Mouse (Mus musculus) left cerebral cortex, adult 9 months (tissue): Measurements from ENCODE around the gene Pip4p1.
"Not testable (repeated sequence)": the region's sequence is repeated elsewhere in the genome, so short reads cannot be mapped to it uniquely, and the experiment has no call there.

Source experiments
- DNase-seq, 2 experiments: peaks; one replicate each; pipeline ENCODE4 v3.0.0; 2022; ENCODE audit warnings: low spot score in 2 of 2

Pip4p1 gene

DNA sequence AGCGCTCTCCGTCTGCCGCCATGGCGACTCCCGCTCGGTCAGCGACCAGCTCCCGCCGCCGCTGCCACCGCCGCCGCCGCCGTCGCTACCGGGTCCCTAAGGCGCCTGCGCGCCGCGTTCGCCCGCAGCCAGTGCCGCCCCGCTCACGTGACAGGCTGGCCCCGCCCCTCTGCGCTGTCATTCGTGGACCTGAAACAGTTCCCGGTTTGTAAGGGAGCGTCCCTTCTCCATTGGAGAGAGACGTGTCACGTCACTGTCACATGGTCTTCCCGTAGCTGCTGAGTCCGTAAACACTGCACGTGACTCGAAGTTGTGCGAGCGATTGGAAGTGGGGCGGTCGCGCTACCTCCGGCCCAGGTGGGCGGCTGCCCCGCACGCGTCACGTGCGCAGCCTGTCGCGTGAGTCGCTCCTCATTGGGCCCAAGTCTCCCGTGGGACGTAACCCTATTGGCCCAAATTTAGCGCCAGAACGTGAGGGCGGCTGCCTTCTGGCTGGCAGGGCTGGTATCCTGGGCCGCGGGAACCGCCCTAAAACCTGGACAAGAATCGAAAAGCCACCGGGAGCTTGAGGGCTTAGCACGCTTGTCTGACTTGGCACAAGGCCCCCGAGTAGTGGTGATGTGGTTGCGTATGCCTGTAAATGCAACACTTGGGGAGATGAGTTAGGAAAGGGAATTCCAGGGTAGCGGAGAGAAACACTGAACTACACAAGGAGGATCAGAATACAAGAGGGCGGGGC is at the start of gene Pip4p1, which contains the start of gene Pnp:
Pip4p1 (minus strand) TSS at position 103 of the 739 bp plus-strand sequence.
Pnp (plus strand) TSS at position 329 of the 739 bp plus-strand sequence.
- peak; percentile 99 to 100 for DNase-seq

DNA sequence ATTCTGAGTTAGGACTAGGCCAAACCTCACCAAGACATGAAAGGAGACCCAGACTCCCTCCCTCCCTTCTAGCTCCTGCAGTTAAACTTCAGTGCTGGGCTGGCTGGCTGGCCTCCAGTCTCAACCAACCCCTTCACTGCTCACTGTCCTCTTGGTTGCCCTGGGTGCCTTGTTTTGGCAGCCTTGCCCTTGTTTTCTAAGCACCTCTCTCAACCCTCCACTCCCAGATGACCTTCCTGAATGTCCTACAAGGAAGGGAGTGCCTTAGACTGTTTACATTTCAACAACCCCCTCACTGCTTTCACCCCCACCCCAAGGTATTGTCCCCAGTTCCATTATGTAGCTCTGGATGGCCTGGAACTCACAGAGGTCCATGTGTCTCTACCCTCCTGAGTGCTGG is 49.0 kb upstream of the Pip4p1 start:
- DNase-seq, result no peak

DNA sequence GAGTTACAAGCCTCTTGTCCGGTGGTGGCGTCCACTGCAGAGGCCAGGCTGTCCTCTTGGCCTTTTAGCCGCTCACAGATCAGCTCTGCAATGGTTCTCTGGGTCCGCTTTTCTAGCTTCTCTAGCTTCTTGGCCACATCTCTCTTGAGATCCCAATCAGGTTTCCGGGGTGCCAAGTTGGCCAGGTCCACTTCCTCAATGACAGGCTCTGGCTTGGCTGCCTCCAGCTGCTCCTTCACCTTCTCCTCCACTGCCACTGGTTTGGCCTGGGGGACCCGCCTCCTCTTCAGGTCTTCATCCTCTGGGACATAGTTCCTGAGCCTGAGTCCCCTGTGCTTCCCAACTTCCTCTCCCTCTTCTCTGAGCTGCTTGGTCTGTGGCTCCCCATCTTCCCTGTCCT is 47.8 kb upstream of the Pip4p1 start:
- not testable (repeated sequence) for DNase-seq

DNA sequence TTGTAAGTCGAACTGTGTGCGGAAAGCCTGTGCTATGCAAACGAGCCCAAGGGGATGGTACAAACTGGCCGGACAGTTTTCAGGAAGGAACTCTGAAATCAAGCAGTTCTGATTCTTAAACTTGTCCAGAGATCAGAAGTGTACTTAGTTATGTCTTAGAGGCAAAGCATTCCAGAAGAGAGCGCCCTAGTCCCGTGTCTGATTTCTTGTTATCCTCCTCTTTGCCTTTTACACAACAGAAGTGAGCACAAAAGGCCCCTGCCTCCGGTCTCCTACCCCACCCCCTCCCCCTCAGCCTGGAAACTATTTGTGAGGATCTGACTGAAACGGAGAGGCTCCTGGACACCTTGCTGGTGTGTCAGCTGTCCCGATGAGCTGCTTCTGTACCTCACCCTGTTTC is 46.0 kb upstream of the Pip4p1 start:
- DNase-seq, result peak in 1 of 2 experiments; percentile 9

DNA sequence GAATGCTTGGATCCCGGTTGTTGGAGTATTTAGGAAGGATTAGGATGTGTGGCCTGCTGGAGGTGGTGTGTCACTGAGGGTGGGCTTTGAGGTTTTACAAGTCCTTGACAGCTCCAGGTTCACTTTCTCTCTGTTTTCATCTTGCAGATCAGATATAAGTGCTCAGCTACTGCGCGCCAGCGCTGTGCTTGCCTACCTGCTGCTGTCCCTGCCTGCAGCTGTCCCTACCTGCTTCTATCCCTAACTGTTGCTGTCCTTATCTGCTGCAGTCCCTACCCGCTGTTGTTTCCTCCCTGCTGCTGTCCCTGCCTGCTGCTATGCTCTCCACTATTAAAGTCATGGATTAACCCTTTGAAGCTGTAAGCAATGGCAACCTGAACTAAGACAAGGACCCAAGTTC is 44.3 kb upstream of the Pip4p1 start:
- no peak for DNase-seq

DNA sequence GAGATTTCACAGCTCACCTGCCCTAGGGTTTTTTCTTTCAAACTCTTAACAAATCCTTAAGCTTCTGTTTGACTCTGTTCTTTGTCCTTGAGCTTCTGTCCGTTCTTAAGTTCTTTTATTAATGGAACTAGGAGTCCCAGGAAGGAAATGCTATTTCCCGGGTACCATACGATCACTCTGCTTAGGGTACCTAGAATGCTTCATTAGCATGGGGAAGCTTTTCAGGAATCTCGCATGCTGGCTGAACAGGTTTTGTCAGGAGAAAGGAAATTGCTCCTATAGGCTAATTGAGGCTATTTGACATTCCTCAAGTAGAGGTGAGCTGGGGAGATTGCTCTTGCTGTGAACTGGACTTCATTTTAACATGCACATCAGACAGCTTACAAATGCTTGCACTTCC is 43.0 kb upstream of the Pip4p1 start:
- no peak for DNase-seq

DNA sequence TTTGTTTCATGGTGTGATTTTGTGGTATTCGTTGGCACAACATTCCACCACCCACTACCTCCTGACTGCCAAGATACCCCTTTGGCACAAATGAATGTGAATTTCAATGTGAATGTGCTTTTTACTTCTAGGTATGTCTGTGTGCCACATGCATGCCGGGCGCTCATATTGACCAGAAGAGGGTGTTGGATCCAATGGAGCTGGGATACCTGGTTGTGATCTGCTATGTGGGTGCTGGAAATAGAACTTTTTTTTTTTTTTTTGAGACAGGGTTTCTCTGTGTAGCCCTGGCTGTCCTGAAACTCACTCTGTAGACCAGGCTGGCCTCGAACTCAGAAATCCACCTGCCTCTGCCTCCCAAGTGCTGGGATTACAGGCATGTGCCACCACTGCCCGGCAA is 42.4 kb upstream of the Pip4p1 start:
- DNase-seq, result not testable (repeated sequence)

DNA sequence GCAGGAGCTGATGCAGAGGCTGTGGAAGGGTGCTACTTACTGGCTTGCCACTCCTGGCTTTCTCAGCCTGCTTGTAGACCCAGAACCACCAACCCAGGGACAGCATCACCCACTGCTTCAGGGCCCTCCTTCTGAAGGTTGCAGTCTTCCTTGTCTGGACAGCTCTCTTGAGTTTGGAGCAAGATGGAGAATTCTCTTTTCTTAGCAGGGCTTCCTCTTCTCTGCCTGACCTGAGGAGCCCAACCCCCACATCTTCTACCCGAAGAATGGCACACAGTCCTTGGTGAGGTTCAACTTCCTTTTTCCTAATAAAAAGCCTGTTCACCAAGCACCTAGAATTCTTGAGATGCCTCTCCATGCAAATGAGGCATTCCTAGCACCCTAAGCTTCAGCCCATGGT is 40.2 kb upstream of the Pip4p1 start:
- no peak for DNase-seq

DNA sequence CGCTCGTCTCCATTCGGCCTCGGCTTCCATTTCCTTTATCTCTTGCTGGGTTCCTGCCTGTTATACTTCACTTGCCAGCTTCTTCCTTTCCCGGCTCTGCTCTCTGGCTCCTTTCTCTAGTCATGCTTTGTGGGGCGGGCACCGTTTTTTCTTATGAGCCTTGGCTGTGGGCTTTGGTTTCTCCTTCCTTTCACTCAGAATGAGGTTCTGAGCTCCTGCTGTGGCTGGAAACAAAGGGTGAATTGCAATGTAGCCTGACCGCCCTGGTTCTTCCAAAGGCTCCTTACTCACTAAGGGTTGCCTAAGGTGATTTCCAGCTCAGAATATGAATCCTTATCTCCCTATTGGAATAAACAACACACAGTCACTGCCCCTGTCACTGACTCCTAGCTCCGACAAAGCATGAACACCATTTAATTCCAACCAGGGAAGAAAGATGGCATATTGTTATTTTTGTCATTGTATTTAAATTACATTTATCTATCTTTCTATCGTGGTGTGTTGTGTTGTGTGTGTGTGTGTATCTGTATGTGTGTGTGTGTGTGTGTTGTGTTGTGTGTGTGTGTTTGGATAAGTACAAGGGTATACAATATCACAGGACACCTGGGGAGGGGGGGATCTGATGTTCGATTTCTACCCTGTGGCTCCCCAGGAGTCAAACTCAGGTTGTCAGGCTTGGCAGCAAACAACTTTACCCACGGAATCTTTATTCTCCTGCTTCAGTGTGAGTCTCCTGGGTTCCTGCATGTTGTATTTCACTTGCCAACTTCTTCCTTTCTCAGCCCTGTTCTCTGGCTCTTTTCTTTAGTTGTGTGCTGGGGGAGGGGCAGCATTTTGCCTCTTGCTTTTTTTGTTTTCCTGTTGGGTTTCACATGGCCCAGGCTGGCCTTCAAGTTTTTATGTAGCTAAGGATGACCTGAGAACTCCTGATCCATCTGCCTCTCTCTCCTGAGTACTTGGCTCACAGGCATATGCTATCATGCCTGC is 39.2 kb upstream of the Pip4p1 start:
- peak; percentile 19 to 38 for DNase-seq

DNA sequence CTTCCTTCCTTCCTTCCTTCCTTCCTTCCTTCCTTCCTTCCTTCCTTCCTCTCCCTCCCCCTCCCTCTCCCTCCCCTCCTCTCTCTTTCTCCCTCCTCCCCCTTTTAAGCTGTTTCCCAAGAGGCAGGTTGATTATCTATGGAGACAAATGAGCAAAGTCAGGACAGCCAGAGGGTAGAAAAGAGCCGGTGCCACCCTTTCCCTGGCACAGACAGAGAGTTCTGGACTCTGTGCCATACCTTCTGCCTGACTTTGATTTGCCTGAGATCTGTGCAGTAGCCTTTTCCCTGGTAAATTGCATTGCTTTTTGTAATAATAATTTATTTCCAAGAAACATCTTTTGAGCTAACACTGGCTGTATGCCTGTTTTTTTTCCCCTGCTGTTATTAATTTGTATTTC is 38.4 kb upstream of the Pip4p1 start:
- DNase-seq, result no peak

DNA sequence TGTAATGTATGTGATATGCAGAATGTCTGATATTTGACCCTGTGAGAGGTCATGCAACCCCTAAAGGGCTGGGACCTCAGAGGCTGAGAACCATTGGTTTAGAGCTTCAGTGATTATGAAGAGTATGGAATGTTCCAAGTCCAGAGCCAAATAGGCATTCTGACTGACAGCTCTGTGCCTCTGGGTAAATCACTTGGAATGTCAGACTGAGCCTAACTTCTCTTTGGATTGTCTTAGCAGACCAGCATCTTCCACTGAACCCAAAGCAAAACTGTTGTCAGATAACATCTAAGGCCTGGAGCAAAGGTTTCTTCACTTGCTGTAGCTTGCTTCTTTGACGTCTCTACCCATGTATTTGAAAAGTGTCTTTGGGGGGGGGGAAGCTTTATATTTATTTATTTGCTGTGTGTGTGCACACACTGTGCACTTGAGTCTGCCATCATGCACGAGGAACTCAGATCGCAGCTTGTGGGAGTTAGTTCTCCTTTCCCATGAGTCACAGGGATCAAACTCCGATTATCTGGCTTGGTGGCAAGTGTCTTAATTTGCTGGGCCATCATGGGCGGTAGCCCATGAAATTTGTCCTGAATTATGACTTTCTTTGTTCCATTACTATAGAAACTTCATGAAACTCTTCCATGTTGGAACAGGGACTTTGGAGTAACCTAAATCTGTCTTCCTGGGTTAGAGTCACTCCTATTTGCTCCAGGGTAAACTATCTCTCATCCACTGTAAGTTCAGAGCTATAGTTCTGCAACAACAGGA is 37.7 kb upstream of the Pip4p1 start:
- DNase-seq, result no peak

DNA sequence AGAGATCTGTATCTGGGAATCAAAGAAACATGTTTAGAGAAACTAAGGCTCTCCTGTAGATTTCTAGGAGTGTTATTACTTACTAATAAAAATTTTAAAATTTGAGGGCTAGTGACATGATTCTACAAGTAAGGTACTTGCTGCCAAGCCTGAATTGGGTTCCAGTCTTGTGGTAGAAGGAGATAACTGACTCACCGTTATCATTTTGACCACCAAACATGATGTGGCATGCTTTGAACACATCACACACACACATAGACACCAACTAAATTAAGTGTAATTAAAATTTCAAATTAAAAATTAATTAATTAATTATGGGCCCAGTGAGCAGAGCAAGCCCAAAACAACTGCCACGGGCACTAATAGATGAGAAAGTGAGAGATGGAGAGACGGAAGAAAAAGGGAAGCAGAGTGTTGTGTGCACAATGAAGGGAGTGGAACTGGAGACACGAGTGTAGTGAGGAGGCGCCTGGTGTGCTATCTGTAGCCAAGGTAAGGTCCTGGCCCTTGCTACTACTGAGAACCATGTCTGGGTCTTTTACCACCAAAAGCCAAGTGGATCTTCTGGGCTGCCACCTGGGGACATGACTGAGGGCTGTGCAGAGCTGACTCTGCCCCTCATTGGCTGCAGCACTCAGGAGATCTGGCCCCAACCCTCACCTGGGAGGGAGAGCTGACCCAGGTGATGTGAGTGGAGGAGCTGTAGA is 27.8 kb upstream of the Pip4p1 start:
- DNase-seq, result not testable (repeated sequence)

DNA sequence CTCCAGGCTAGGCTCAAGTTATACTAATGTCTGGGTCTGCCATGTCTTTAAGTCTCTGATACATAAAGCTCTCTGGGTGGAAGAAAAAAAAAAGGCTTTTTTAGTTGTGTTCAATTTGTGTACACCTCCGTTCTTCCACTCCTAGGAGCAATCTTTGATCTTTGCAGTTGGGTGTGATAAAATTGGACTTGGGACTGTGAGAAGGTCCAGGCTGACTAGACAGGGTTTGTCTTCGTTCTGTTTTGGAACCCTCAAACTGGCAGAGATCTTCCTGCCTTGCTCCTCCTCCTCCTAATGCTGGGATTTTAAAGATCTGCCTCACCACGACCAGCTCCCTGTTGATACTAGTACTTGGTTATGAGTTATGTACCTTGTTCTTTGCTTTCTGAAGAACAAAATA is 26.5 kb upstream of the Pip4p1 start:
- DNase-seq, result not testable (repeated sequence)

DNA sequence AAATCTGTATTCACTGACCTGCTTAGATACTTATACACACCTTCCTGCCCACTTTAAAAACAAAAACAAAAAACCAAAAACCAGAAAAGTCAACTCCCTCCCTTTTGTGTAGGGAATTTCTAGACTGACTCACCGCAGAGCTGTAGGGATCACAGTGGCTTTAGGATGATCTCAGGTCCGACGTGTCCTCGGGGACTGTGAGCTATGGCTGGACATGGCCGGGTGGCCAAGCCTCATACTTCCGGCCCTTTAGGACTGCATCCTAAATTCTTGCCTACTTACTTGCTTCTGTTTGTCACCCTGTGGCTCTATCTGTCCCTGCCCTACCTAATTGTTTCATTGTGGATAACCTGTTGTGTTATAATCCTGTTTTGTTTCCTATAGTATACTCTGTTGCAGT is 26.1 kb upstream of the Pip4p1 start:
- not testable (repeated sequence) for DNase-seq

DNA sequence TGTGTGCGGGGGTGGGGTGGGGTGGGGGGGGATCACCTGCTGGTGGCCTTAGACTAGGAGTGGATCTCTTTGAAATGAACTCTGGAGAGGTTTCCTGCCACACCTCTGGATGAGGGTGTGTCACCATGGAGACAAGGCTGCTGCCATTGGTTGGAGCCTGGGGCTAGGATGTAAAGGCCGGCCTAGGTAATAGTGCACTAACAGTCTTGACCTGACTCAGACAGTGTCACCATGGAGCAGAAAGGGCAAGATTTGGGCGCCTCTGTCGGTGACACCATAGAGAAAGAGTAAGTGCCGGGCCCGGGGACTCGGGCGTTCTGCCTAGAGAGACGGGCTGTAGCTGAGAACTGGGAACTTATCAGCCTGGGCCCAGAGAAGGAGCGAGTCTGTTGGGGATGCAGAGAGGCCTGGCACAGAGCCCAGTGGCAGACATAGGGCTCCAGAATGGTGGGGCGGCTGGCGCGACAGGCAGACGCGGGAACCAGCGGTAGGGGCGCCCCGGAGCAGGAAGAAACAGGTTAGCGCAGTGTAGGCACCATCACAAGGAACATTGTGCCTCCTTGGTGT is 25.4 kb upstream of the Pip4p1 start, which contains the start of gene Pnp2:
Pnp2 (plus strand) TSS at position 51 of the 567 bp plus-strand sequence.
- peak in 1 of 2 experiments; percentile 55 for DNase-seq

DNA sequence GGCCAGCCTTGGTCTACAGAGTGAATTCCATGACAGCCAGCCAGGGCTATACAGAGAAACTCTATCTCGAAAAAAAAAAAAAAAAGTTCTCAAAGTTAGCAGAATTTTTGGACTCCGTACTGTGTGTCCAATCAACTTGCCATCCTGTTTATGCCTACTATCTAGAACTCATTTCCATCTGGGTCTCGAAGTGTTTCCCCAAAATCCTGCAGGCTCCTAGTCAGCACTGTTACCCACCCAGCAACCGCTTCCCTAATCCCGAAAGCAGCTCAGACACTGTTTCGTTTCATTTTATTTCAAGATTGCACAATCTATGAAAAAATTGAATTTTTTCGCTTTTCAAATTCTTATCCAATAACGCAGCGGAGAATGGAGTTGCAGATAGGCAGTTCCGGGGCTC is 24.8 kb upstream of the Pip4p1 start:
- no peak for DNase-seq

DNA sequence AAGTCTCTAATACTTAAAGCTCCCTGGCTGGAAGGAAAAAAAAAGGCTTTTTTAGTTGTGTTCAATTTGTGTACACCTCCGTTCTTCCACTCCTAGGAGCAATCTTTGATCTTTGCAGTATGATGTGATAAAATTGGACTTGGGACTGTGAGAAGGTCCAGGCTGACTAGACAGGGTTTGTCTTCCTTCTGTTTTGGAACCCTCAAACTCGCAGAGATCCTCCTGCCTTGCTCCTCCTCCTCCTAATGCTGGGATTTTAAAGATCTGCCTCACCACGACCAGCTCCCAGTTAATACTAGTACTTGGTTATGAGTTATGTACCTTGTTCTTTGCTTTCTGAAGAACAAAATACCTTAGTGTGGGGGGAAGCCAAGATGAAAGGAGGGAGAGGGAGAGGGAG is 14.9 kb upstream of the Pip4p1 start:
- not testable (repeated sequence) for DNase-seq

DNA sequence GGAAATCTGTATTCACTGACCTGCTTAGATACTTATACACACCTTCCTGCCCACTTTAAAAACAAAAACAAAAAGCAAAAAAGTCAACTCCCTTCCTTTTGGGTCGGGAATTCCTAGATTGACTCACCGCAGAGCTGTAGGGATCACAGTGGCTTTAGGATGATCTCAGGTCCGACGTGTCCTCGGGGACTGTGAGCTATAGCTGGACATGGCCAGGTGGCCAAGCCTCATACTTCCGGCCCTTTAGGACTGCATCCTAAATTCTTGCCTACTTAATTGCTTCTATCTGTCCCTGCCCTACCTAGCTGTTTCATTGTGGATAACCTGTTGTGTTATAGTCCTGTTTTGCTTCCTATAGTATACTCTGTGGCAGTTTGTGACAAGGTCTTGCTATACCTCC is 14.4 kb upstream of the Pip4p1 start:
- DNase-seq, result not testable (repeated sequence)

DNA sequence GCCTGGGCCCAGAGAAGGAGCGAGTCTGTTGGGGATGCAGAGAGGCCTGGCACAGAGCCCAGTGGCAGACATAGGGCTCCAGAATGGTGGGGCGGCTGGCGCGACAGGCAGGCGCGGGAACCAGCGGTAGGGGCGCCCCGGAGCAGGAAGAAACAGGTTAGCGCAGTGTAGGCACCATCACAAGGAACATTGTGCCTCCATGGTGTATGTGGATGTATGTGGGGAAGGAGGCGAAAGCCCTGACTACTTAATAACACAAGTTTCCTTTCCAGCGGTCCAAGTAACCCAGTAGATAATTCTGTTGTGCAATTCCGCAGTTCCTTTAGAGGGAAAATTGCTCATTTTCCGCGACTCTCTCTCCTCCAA is 14.0 kb upstream of the Pip4p1 start:
- not testable (repeated sequence) for DNase-seq

DNA sequence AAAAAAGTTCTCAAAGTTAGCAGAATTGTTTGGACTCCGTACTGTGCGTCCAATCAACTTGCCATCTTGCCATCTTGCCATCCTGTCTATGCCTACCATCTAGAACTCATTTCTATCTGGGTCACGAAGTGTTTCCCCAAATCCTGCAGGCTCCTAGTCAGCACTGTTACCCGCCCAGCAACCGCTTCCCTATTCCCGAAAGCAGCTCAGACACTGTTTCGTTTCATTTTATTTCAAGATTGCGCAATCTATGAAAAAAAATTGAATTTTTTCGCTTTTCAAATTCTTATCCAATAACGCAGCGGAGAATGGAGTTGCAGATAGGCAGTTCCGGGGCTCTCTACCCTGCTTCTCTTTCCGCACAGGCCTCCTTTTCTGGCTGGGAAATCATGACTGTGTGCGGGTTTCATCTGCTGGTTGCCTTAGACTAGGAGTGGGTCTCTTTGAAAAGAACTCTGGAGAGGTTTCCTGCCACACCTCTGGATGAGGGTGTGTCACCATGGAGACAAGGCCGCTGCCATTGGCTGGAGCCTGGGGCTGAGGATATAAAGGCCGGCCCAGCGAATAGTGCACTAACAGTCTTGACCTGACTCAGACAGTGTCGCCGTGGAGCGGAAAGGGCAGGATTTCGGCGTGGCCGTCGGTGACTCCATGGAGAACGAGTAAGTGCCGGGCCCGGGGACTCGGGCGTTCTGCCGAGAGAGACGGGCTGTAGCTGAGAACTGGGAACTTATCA is 13.4 kb upstream of the Pip4p1 start, which contains the start of gene Gm49342:
Gm49342 (plus strand) TSS at position 586 of the 736 bp plus-strand sequence.
- DNase-seq, result peak; percentile 79 to 92
